In genomic region chr1:178188386-178188785, GRCm38 (mm10) we compare ENCODE assay signal across 8 mouse cellular contexts. TPM values are rescaled to one million over a fixed set of nuclear protein-coding genes. Genes with fewer than 3 reads are reported as not detected.
DNase-seq lines count a peak whose midpoint lies in the region; ATAC-seq and TF ChIP-seq lines count a peak whose summit lies in the region.

No protein-coding gene starts in this region.

- no peaks in the 10 kb centered on the region for H3K9me3 ChIP-seq in limb, embryonic 14.5 days (ENCODE audit: control insufficient read depth, low read length)
- no peaks in the 10 kb centered on the region for H3K9me3 ChIP-seq in midbrain, postnatal 0 days (ENCODE audit: low read length)

- H3K36me3 ChIP-seq in limb, embryonic 14.5 days (ENCODE audit: control insufficient read depth, insufficient read depth, low read length) = no peaks in the 10 kb centered on the region
- no peaks in the 10 kb centered on the region for H3K36me3 ChIP-seq in midbrain, postnatal 0 days (ENCODE audit: insufficient read depth, low read length)

- TF ChIP-seq CTCF in layer of hippocampus, adult 2 months (conservative IDR thresholded peaks at IDR 0.05) = no peak
- no peak for TF ChIP-seq CTCF in midbrain, postnatal 0 days (IDR thresholded peaks at IDR 0.05)

- H3K4me1 ChIP-seq in limb, embryonic 14.5 days (ENCODE audit: control insufficient read depth, insufficient read depth, low read length) = peaks cover 8% of the 10 kb centered on the region; the same call in 1 of the 2 replicates
- no peaks in the 10 kb centered on the region; the same call in 1 of the 2 replicates for H3K4me1 ChIP-seq in midbrain, postnatal 0 days (ENCODE audit: insufficient read depth, low read length)

- H3K9ac ChIP-seq in limb, embryonic 14.5 days (ENCODE audit: low read depth, low read length, severe bottlenecking) = no peak overlapping the region
- peak overlapping the region; percentile 24; the same call in 1 of the 2 replicates for H3K9ac ChIP-seq in midbrain, postnatal 0 days (replicated peaks; ENCODE audit: low read length, poor library complexity, severe bottlenecking)

- peak overlapping the region; percentile 60 for H3K4me2 ChIP-seq in limb, embryonic 14.5 days (replicated peaks; ENCODE audit: low read depth, low read length, severe bottlenecking)
- H3K4me2 ChIP-seq in midbrain, postnatal 0 days (ENCODE audit: low read depth, low read length, poor library complexity, severe bottlenecking) = peak overlapping the region; percentile 74

- peak; percentile 0 to 31; a peak in 2 of 4 replicates for ATAC-seq in hematopoietic stem cell, adult 5-6 weeks (replicated peaks in 1 of 2; ENCODE audit: insufficient read depth in 1 of 2, low FRiP score in 2 of 2, low TSS enrichment in 1 of 2, low read depth in 1 of 2, poor library complexity in 2 of 2, severe bottlenecking in 2 of 2)
- ATAC-seq in limb, embryonic 14.5 days (ENCODE audit: low FRiP score, low read depth) = no peak
- no peak for ATAC-seq in midbrain, postnatal 0 days (ENCODE audit: low FRiP score)

- H3K27me3 ChIP-seq in limb, embryonic 14.5 days (ENCODE audit: control insufficient read depth, insufficient read depth, low read length) = no peaks in the 10 kb centered on the region
- H3K27me3 ChIP-seq in midbrain, postnatal 0 days (ENCODE audit: insufficient read depth, low read length) = no peaks in the 10 kb centered on the region

- no peak for DNase-seq in layer of hippocampus, adult 2 months (ENCODE audit: low spot score in 2 of 2)
- no peak for DNase-seq in layer of hippocampus, postnatal 14 days (ENCODE audit: low spot score in 2 of 2)
- peak; percentile 38 to 43 for DNase-seq in cerebellum, adult 18-20 months
- no peak for DNase-seq in limb, embryonic 14.5 days (ENCODE audit: low spot score)
- DNase-seq in midbrain, postnatal 0 days (ENCODE audit: low spot score) = no peak
- DNase-seq in frontal cortex, postnatal 14 days (ENCODE audit: low spot score in 2 of 2) = no peak
- DNase-seq in layer of hippocampus, adult 11-12 months (ENCODE audit: low spot score) = no peak

- no peak for TF ChIP-seq POLR2A in limb, embryonic 14.5 days (IDR thresholded peaks at IDR 0.05; ENCODE audit: borderline replicate concordance, extremely low read depth, insufficient read depth, insufficient read length)

- 9% methylated on average over 13 of the region's 13 CpGs for WGBS in limb, embryonic 14.5 days
- WGBS in midbrain, postnatal 0 days = 9% methylated on average over 11 of the region's 13 CpGs

- peak overlapping the region; percentile 62 for H3K4me3 ChIP-seq in layer of hippocampus, adult 2 months
- H3K4me3 ChIP-seq in limb, embryonic 14.5 days (replicated peaks; ENCODE audit: low read length) = peak overlapping the region; percentile 35
- peak overlapping the region; percentile 42 for H3K4me3 ChIP-seq in midbrain, postnatal 0 days (ENCODE audit: low read depth, low read length)

- H3K27ac ChIP-seq in layer of hippocampus, adult 2 months = peak overlapping the region; percentile 64; the same call in 1 of the 2 replicates
- no peak overlapping the region for H3K27ac ChIP-seq in limb, embryonic 14.5 days (replicated peaks; ENCODE audit: low read depth, low read length)
- no peak overlapping the region for H3K27ac ChIP-seq in midbrain, postnatal 0 days (ENCODE audit: low read depth, low read length)

RNA-seq across cellular contexts. Expression of gene Desi2, which starts 1.2 kb away (rescaled TPM):
- 10 to 100 TPM; 16.0 to 17.9 TPM for total RNA-seq in layer of hippocampus, adult 2 months (2021)
- total RNA-seq in layer of hippocampus, postnatal 14 days (2021) = 10 to 100 TPM; 21.8 to 23.5 TPM
- 14.4 and 22.0 TPM in 2 replicates for total RNA-seq in hematopoietic stem cell, adult 5-6 weeks (2017)
- polyA plus RNA-seq in limb, embryonic 14.5 days (2012; rRNA removed) = 15.8 and 17.0 TPM in 2 replicates
- 23.5 and 26.5 TPM in 2 replicates for polyA plus RNA-seq in limb, embryonic 14.5 days (2014; fragmentation: Nextera tagmentation; extraction: Ambion mirVana)
- total RNA-seq in midbrain, postnatal 0 days (2014; rRNA removed) = 26.6 and 28.6 TPM in 2 replicates
- 23.4 and 27.9 TPM in 2 replicates for polyA plus RNA-seq in midbrain, postnatal 0 days (2015; fragmentation: Nextera tagmentation; extraction: Ambion mirVana)

Comparison
In these comparisons a context has a peak if more than half of its experiments do, and no peak if none do; other contexts are left out.
1. DNase-seq: peak in cerebellum, adult 18-20 months (2 of 2); none in layer of hippocampus, adult 2 months (0 of 2), layer of hippocampus, postnatal 14 days (0 of 2), limb, embryonic 14.5 days (single experiment), midbrain, postnatal 0 days (single experiment), frontal cortex, postnatal 14 days (0 of 2) and layer of hippocampus, adult 11-12 months (single experiment).
2. ATAC-seq: peak in hematopoietic stem cell, adult 5-6 weeks (2 of 2); none in limb, embryonic 14.5 days (single experiment) and midbrain, postnatal 0 days (single experiment).
3. Peak in every context shown above with its lines, with median percentiles within 50 percentile points of each other: H3K4me3 ChIP-seq.